Mouse (Mus musculus) layer of hippocampus, adult 2 months (tissue): ENCODE measurements around the gene Lama5. TPM values are rescaled to one million over a fixed set of nuclear protein-coding genes. Genes with fewer than 3 reads are reported as not detected.
A peak's percentile ranks its signal among the peaks of the same experiment; 100 is the strongest.
"Not testable (repeated sequence)": the region's sequence is repeated elsewhere in the genome, so short reads cannot be mapped to it uniquely, and the experiment has no call there.

Source experiments
- DNase-seq, 2 experiments: peaks; one replicate each; pipeline ENCODE4 v3.0.0; 2022; ENCODE audit warnings: low spot score in 2 of 2
- H3K27ac ChIP-seq: fragments of 200-600 bp; 2 replicates; pipeline ENCODE4 v1.8.1; 2022
- H3K4me3 ChIP-seq: fragments of 200-600 bp; 2 replicates; pipeline ENCODE4 v1.8.1; 2022; ENCODE audit warnings: mild to moderate bottlenecking
- CTCF ChIP-seq: fragments of 200-600 bp; conservative IDR thresholded peaks from 2 replicates; pipeline ENCODE4 v1.8.1; 2022; ENCODE audit warnings: antibody characterized with exemption, mild to moderate bottlenecking, moderate library complexity
- total RNA-seq, 2 experiments: library from RNA; stranded (reverse); gene quantifications; 2 replicates each; pipeline ENCODE4 v1.2.3; 2021

Gene Lama5
- total RNA-seq, 2 experiments from 2014 or later = 6.9 to 8.9 TPM

GRCm38 (mm10) chr2:180197323-180198037, 28.2 kb downstream of the Lama5 start:
- no peak for TF ChIP-seq CTCF
- Histone ChIP-seq H3K27ac (no peak overlapping the region), H3K4me3 (no peak overlapping the region)
- DNase-seq = no peak

- Histone ChIP-seq H3K27ac (no peak overlapping the region), H3K4me3 (no peak overlapping the region)
- no peak for TF ChIP-seq CTCF
- DNase-seq = no peak
These were observed 28.9 kb downstream of the Lama5 start for GRCm38 (mm10) chr2:180196610-180197322.

DNA sequence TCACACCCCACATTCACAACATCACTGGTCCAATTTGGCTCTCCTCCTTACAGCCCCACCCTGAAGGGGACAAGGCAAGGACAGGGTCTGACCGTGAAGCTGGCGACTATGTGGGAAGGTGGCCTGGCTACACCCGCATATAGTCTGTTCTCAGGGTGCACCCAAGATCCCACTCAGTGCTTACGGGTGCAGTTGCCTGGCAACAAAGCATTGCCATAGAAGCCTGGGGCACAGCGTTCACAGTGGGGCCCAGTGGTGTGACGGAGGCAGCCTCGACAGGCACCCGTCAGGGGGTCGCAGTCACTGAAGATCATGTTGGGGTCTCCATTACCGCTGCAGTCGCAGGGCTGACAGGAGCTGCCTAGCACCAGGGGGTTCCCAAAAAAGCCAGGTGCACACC, 38.3 kb downstream of the Lama5 start:
- TF ChIP-seq CTCF = no peak
- H3K4me3 ChIP-seq = no peak overlapping the region
- DNase-seq = no peak
- H3K27ac ChIP-seq = peak overlapping the region; percentile 62

GRCm38 (mm10) chr2:180185686-180186085, 40.0 kb downstream of the Lama5 start:
- no peak for DNase-seq
- Histone ChIP-seq H3K27ac (no peak overlapping the region), H3K4me3 (no peak overlapping the region)
- TF ChIP-seq CTCF = no peak

- Histone ChIP-seq H3K4me3 (no peak overlapping the region), H3K27ac (no peak overlapping the region)
- DNase-seq = no peak
- TF ChIP-seq CTCF = peak; percentile 60
These were observed 40.9 kb downstream of the Lama5 start for GRCm38 (mm10) chr2:180184752-180185109.

DNA sequence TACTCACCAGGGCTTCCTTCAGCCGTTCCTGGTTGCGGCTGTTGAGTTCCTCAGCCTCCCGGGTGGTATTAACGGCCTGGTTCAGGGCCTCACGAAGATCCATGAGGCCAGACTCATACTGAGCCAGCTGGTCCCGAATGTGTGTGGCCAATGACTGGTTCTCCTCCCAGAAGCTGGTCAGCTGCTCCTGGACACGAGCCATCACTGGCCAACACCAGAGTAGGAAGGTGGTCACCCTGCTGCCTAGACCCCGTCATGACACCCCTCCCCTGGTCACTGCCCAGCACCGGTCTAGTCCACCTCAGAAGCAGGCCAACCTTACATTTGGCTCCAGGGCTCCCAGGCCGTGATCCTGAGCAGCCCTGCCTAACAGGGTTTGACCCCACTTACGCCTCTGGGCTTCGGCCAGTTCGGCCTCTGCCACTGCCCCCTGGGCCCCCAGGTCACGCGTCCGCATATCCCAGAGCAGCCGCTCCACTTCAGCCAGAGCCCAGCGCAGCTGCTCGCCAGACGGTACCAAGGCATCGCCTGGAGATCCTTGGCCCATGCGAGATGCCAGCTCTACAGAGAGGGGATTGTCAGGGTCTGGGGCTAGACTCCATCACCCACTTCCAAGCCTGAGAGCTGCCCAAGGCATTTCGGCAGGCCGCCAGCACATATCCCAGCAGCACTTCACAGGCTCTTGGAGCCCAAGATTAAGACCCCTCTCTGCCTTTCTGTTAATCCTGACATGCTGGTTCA, 41.5 kb downstream of the Lama5 start:
- DNase-seq = no peak
- no peak overlapping the region for H3K27ac ChIP-seq
- TF ChIP-seq CTCF = no peak

GRCm38 (mm10) chr2:180181542-180181941, 44.1 kb downstream of the Lama5 start:
- no peak for DNase-seq
- no peak for TF ChIP-seq CTCF

More for the DNA sequence above, 41.5 kb downstream of the Lama5 start:
- no peak overlapping the region for H3K4me3 ChIP-seq

DNA sequence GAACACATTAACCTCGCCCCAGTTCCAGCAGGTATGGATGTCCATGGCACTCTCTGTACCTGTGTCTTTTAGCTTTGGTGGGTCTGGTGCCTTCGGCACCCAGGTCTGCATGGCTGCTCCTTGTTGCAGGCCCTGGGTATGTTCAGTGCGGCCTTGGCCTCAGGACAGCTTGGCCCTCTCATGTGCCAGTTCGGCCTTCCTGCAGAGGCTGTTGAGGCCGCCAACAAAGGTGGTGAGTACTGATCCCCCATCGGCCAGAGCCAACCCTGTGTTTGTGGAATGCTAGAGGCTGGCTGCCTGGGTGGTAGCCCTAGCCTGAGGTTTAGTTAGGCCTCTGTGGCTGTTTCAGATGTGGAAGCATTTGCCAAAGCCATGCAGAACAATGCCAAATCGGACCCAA, 49.9 kb downstream of the Lama5 start:
- H3K27ac ChIP-seq = no peak overlapping the region
- no peak overlapping the region for H3K4me3 ChIP-seq
- TF ChIP-seq CTCF = no peak
- DNase-seq = no peak

More at GRCm38 (mm10) chr2:180181542-180181941, 44.1 kb downstream of the Lama5 start:
- no peak overlapping the region for H3K4me3 ChIP-seq
- no peak overlapping the region for H3K27ac ChIP-seq

- DNase-seq = no peak
- Histone ChIP-seq H3K4me3 (no peak overlapping the region), H3K27ac (no peak overlapping the region)
- no peak for TF ChIP-seq CTCF
These were observed 51.5 kb downstream of the Lama5 start for GRCm38 (mm10) chr2:180174121-180174520.

DNA sequence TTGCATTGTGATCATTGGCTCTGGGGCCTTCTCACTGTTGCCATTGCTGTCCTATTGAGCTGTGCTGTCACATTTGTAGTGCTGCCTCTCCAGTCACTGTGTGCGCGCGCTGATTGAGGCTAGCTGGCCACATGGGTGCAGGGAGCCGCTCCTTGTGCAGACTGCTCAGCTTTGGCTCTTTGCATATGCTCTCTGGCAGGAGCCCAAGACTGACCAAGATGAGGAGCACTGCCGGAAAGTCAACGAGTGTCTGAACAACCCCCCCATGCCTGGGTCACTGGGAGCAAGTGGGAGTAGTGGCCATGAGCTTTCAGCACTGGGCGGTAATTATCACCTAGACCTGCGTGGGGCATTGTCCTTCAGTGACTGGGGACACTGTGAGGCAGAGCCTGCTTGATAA, 51.9 kb downstream of the Lama5 start:
- not testable (repeated sequence) for H3K4me3 ChIP-seq, H3K27ac ChIP-seq, DNase-seq

- DNase-seq = no peak
- no peak overlapping the region for H3K27ac ChIP-seq
- TF ChIP-seq CTCF = peak; percentile 60
- H3K4me3 ChIP-seq = peak overlapping the region; percentile 61
These were observed 52.5 kb downstream of the Lama5 start for GRCm38 (mm10) chr2:180173163-180173562.

DNA sequence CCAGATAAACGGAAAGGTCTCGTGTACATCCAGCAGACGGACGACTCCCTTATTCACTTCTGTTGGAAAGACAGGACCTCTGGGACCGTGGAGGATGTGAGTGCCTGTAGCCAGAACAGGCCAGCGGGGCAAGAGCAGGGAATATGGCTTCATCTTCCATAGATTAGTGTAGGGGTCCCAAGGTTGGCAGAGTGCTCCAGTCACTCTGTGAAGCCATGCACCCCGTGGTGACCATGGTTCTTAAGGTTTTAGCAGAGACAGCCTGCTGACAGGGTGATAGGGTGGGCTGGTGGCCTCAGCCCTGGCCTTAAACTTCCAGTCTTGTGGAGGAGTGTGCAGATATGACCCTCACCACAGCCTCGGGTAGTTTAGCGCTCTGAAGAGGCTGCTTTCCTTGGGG, 53.5 kb downstream of the Lama5 start:
- peak overlapping the region; percentile 61 for H3K4me3 ChIP-seq
- DNase-seq = no peak
- no peak for TF ChIP-seq CTCF
- H3K27ac ChIP-seq = peak overlapping the region; percentile 98

DNA sequence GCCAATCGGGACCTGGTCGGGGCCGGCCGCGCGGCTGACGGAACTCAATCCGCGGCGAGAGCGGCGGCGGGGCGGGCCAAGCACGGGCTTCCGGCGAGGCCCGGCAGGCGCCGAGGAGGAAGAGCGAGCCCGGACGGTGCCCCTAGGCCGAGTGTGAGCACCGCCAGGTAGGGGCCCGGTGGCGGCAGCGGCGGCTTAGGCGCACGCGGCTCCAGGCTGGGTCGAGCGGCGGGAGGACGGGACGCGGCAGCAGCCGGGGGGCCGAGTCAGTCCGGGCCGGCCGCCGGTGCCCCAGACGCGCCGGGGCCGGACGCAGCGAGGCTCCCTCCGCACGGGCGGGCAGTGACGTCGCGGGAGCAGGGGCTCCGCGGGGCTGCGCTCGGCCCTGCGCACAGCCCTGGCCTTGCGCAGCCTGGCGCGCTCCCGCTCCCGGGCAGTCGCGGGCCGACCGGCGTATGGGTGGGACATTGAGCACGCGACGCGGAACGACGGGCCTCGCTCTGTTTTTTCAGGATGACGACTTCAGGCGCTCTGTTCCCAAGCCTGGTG, 54.1 kb downstream of the Lama5 start:
- peak overlapping the region; percentile 98 for H3K27ac ChIP-seq
- TF ChIP-seq CTCF = no peak; the same call in none of the 2 replicates
- peak overlapping the region; percentile 61 for H3K4me3 ChIP-seq
- peak in 1 of 2 experiments; percentile 32 for DNase-seq
